Mouse (Mus musculus): ENCODE results near the gene St5.

DNA sequence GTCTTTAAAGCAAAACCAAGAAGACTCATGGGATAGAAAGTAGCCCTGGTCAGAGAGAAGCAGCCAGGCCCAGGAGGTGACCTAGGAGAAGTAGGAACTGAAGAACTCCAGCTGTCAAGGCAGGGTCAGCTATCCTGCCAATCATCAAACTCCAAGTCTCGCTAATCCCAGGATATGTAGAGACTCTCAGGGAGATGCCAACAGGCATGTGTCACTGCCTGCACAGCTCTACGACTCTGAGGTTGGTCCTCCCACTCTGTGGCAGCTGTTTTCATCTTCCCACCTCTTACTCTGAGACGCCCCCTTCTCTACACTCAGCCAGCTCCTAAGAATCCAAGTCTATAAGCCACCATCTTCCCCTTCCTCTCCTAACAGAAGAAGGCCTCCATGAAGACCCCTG is 170.7 kb downstream of the St5 start:
- TF ChIP-seq CTCF (IDR thresholded peaks at IDR 0.05; ENCODE audit: control insufficient read depth, insufficient read depth, insufficient read length), result no peak
- TF ChIP-seq MAX (IDR thresholded peaks at IDR 0.05), result no peak
